Mouse (Mus musculus) urinary bladder, postnatal 25 days (tissue): ENCODE measurements around the gene Tubb2a.
A peak's percentile ranks its signal among the peaks of the same experiment; 100 is the strongest.

Experiments used
- DNase-seq: peaks from one replicate; pipeline ENCODE4 v3.0.0; 2022; ENCODE audit warnings: low spot score

The Tubb2a gene

DNA sequence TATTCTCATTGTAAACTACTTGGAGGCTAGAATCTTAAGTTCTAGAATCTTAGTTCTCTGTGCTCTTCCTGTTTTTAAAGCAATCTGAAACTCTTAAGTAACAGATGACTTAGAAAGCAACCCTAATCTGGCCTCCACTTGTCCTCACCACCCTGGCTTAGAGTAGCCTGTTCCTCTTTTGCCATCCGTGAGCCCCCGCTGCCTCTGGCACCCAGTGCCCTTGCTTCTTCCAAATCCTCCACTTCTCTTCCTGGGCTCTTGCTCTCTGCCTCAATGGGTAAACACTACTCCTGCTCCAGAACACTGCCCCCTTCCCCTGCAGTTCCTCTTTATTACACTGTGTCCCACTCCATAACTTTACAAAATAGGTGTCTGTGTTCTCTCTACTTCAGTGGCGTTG lies 26.1 kb downstream of the Tubb2a start:
- DNase-seq, result no peak

DNA sequence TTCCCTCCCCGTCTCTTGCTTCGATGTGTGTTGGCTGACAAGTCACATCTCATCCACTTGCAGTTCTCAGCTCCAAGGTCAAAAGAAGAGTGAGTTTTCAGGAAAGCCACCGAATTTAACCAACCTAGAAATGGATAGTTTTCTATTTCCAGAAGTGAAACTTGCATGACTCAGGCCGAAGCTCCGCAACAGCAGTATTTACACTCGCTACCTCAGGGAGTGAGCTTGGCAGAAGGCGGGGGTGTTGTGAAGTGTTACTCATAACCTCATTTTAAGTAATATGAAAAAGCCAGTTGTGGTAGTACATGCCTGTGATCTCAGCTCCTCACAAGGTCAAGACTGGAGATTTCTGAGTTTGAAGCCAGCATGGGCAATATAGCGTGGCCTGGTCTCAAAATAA lies 27.3 kb downstream of the Tubb2a start:
- no peak for DNase-seq

DNA sequence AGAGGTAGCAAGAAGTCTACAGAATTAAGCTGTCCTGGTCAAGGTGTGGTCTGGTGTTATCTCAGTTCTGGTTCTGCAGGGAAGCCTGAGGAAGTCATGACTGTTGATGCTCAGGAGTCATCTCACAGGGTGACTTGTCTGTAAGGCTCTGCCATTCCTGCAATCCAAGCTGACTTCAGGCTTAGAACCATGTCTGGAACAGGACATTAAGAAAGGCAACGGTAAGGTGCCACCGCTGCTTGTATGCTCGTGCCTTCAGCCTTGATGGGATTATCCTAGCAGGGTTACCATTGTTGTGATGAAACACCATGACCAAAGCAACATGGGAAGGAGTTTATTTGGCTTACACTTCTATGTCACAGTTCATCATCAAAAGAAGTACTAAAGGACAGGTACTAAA lies 30.3 kb downstream of the Tubb2a start:
- no peak for DNase-seq

DNA sequence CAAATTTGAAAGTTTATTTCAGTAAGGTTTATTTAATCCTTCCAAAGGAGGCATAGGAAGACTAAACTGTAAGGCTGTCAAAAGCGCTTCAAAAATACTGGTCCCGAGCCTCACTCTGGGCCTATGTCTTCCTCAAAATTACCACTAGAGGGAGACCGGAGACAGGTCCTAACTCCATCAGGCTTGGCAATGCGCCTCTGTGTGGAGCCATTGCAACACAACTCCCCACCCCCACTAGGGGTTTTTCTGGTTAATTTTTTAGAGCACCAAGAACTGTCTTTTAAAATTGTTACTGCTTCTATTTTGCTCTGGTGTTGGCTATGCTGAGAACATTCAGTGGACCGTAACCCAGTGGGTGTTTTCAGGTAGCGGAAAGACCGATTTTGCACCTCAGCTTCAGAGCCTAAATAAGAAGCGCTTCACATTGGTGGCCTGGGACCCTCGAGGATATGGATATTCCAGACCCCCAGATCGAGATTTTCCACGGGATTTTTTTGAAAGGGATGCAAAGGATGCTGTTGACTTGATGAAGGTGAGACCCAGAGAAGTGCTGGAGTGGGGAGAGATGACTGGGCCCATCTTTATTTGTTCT lies 31.3 kb downstream of the Tubb2a start:
- DNase-seq, result peak; percentile 72

DNA sequence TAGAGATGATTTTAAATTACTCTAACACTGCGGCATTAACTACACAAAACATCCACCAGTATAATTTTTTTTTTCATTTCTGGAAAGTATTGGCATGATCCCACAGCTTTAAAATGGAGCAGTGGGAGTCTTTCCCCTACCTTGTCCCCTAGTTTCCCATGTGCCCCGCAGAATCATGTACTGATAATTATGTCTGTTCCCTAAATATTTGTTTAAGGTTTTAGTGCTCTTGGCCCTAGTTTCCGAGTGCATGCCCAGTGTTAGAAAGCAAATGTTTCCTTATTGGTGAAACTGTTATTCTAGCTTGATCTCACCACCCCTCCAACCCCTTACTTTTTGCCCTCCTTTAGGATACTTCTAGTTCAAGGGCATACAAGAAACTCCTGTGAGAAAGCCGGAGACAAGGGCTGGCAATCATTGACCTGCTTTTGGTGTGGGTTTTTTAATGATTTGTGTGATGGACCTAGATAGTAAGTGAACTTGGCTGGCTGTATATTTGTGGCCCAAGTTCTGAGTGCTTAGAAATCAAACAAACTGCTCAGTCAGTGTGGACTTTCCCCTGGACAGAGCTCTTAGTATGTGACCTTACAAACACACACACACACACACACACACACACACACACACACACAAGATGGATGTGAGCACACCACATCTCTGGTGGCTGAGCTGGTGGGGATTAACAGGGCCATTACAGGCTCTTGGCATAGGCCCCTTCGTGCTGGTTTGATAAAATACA lies 32.1 kb downstream of the Tubb2a start:
- DNase-seq, result no peak

GRCm38 (mm10) chr13:34043716-34044393 lies 34.0 kb downstream of the Tubb2a start:
- DNase-seq, result no peak

- DNase-seq, result no peak
Measured at GRCm38 (mm10) chr13:34040091-34040490, 37.7 kb downstream of the Tubb2a start.

- DNase-seq, result no peak
Measured at GRCm38 (mm10) chr13:34038901-34039341, 38.9 kb downstream of the Tubb2a start.

GRCm38 (mm10) chr13:34038056-34038432 lies 39.8 kb downstream of the Tubb2a start:
- no peak for DNase-seq

DNA sequence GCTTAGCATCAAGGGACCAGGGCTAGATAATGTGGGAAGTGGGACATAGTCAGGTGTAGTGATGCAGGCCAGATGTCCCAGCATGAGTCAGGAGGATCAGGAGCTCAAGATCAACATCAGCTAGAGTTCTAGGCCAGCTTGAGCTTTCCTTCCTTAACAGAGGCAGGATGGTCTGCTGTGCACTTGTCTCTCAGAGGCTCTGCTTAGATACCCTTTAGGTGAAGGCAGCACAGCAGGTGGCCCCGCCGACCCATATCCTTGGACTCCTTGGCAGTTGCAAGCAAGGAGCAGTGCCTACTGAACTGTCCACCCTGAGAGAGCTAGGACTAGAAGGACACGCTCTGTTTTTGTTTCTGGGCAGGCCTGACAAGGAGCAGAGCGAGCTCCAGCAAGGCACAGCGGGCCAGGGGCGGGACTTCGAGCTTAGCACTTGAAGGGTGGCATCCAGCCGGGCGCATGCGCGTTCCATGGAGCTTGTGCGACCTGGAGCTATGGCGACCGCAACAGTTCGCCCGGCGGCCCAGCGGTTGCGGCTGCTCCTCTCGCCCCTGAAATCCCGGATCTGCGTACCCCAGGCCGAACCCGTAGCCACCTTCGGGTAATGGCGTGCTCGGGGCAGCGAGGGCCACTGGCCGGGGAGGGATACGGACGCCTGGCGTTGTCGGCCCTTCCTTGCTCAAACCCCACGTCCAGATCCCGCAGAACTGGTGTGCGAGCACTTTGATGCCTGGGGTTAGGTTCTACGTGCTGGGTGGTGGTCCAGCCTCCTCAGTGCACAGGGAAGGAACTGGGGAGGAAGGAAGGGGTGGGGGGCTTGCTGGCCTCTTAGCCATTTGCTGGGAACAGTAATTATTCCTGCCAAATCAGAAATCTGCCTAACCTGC lies 40.4 kb downstream of the Tubb2a start, which contains the start of gene Bphl:
Gene Bphl, plus strand, starts transcription at position 426 of the 884 bp plus-strand sequence.
- DNase-seq, result peak; percentile 88

DNA sequence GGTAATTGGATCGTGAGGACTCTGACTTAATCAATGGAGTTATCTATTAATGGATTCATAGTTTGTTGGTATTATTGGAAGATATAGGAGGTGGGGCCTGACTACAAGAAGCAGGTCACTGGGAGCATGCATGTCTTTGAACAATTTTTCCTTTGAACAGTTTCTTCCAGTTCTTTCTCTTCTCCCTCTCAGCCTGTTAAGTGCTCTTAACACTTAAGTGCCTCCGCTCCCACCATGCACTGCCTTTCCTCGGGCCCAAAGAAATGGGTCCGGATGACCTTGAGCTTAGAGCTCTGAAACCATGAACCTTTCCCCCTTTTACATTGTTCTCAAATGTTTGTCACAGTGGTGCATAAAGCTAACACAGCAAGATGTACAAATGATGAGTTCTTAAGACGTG lies 41.1 kb downstream of the Tubb2a start:
- DNase-seq, result no peak

GRCm38 (mm10) chr13:34035424-34035823 lies 42.4 kb downstream of the Tubb2a start:
- DNase-seq, result no peak

- DNase-seq, result no peak
Measured at GRCm38 (mm10) chr13:34032041-34032440, 45.8 kb downstream of the Tubb2a start.
